Mouse (Mus musculus) gastrocnemius, postnatal 14 days (tissue): ENCODE data around the gene Hilpda. TPM values are rescaled to one million over a fixed set of nuclear protein-coding genes. Genes with fewer than 3 reads are reported as not detected.

ENCODE experiments used
- DNase-seq: peaks from one replicate; pipeline ENCODE4 v3.0.0; 2021; ENCODE audit warnings: mixed read lengths
- intact Hi-C: fragments of 180-260 bp; cut with DNase I; formaldehyde crosslinking; loops from one replicate; pipeline ENCODE4 v1.15.1; 2025; ENCODE audit warnings: low total_unique reads
- total RNA-seq, 2 experiments: library from RNA; stranded (reverse); gene quantifications; 2 replicates each; pipeline ENCODE4 v1.2.3; 2021

Gene Hilpda
- total RNA-seq, 2 experiments from 2014 or later: 5.3 to 5.4 TPM

- DNase-seq: no peak
- intact Hi-C loops: no loop called here
Observed at GRCm38 (mm10) chr6:29322147-29322546, 49.9 kb downstream of the Hilpda start.

- DNase-seq: no peak
- intact Hi-C loops: no loop called here
Observed at GRCm38 (mm10) chr6:29322735-29323134, 50.4 kb downstream of the Hilpda start.

Other genes starting within 250 kb of the Hilpda start
- under 1 TPM; 0.16 to 0.51 TPM for gene Lep, start 212.3 kb upstream of the Hilpda start, total RNA-seq
- gene Rbm28, start 107.5 kb upstream of the Hilpda start, total RNA-seq: 10 to 100 TPM; 13.6 to 13.8 TPM
- gene Prrt4, start 92.9 kb upstream of the Hilpda start, total RNA-seq: under 1 TPM; 0.64 to 0.88 TPM
- 10 to 100 TPM; 20.2 to 23.8 TPM for gene Impdh1, start 56.1 kb upstream of the Hilpda start, total RNA-seq
- gene Fam71f2, start 7.1 kb downstream of the Hilpda start, total RNA-seq: under 1 TPM; 0.20 to 0.21 TPM
- not detected for gene Fam71f1, start 46.7 kb downstream of the Hilpda start, total RNA-seq
- 100 to 1,000 TPM; 121 to 131 TPM for gene Calu, start 75.6 kb downstream of the Hilpda start, total RNA-seq
- under 1 TPM; 0.09 to 0.14 TPM for gene Opn1sw, start 116.0 kb downstream of the Hilpda start, total RNA-seq
- gene Ccdc136, start 123.8 kb downstream of the Hilpda start, total RNA-seq: 10 to 100 TPM in 1 of 2 experiments, 1 to 10 TPM in 1; 9.6 to 13.2 TPM
- gene Flnc, start 160.8 kb downstream of the Hilpda start, total RNA-seq: 100 to 1,000 TPM; 267 to 438 TPM
- gene Atp6v1f, start 195.2 kb downstream of the Hilpda start, total RNA-seq: 10 to 100 TPM; 97.8 to 99.2 TPM
- not detected for gene Atp6v1fnb, start 198.9 kb downstream of the Hilpda start, total RNA-seq
- 10 to 100 TPM; 12.4 to 13.8 TPM for gene Kcp, start 235.5 kb downstream of the Hilpda start, total RNA-seq